Mouse (Mus musculus): Measurements from ENCODE around the gene Slc44a1.

DNA sequence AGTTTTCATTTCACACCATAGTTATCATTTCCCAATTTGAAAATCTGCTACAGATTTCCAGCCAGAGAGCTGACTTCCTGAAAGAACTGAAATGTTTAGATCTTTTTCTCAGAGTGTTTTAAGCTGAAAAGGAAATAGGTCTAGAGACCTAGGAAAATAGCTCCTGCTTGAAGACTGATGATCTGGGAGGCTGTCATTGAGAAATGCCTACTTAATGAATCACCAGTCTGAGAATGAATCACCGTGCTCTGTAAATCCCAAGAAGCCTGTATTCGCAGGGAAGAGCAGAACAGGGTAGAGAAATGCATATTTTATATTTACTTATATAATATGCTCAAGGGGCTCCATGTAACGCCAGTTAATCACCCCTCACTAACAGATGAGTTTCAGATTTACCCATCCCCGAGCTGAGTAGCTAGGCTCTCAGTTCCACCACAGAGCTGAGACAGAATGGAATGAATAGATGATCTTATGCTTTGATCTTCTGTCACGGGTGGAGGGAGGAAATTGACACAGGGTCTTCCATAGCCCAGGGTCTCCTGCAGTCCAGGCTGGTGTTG is 30.6 kb upstream of the Slc44a1 start:
- TF ChIP-seq POLR2A (IDR thresholded peaks at IDR 0.05; ENCODE audit: extremely low read depth, insufficient read depth, low read length) (no peak), CTCF (IDR thresholded peaks at IDR 0.05; ENCODE audit: extremely low read depth, insufficient read depth, low read length) (no peak)
